Mouse (Mus musculus) cerebellum, postnatal 36 days (tissue): ENCODE measurements around the gene Hes2.

Experiments used
- DNase-seq, 2 experiments: peaks; one replicate each; pipeline ENCODE4 v3.0.0; 2021 to 2022; ENCODE audit warnings: mixed read lengths in 2 of 2

Gene Hes2

GRCm38 (mm10) chr4:152131809-152132771, 26.6 kb upstream of the Hes2 start:
- no peak for DNase-seq

- DNase-seq: no peak
These were observed 25.9 kb upstream of the Hes2 start for GRCm38 (mm10) chr4:152132772-152133169.

GRCm38 (mm10) chr4:152133213-152133612, 25.5 kb upstream of the Hes2 start:
- DNase-seq: no peak

GRCm38 (mm10) chr4:152134507-152134906, 24.2 kb upstream of the Hes2 start:
- DNase-seq: peak in 1 of 2 experiments; percentile 40

- no peak for DNase-seq
These were observed 23.3 kb upstream of the Hes2 start for GRCm38 (mm10) chr4:152135363-152135762.

- DNase-seq: peak in 1 of 2 experiments; percentile 33
These were observed 22.4 kb upstream of the Hes2 start for GRCm38 (mm10) chr4:152136112-152136875.

GRCm38 (mm10) chr4:152136876-152137250, 21.8 kb upstream of the Hes2 start:
- DNase-seq: no peak

GRCm38 (mm10) chr4:152138497-152139260, 20.0 kb upstream of the Hes2 start:
- DNase-seq: peak; percentile 73 to 80

- DNase-seq: peak; percentile 46 to 51
These were observed 18.2 kb upstream of the Hes2 start for GRCm38 (mm10) chr4:152140441-152140840.

GRCm38 (mm10) chr4:152141521-152142135, 17.0 kb upstream of the Hes2 start:
- no peak for DNase-seq

GRCm38 (mm10) chr4:152143632-152144031, 15.0 kb upstream of the Hes2 start:
- no peak for DNase-seq

GRCm38 (mm10) chr4:152145473-152145872, 13.2 kb upstream of the Hes2 start:
- DNase-seq: no peak

GRCm38 (mm10) chr4:152146033-152146827, 12.4 kb upstream of the Hes2 start:
- no peak for DNase-seq

- no peak for DNase-seq
These were observed 8.1 kb upstream of the Hes2 start for GRCm38 (mm10) chr4:152150546-152150945.

GRCm38 (mm10) chr4:152151451-152151965, 7.2 kb upstream of the Hes2 start:
- DNase-seq: no peak

GRCm38 (mm10) chr4:152151966-152152544, 6.6 kb upstream of the Hes2 start, which contains the start of gene Espn:
Gene Espn (minus strand): TSS chr4:152152371.
- DNase-seq: no peak

GRCm38 (mm10) chr4:152153771-152154177, 4.9 kb upstream of the Hes2 start:
- DNase-seq: peak; percentile 68 to 72

GRCm38 (mm10) chr4:152155019-152155418, 3.6 kb upstream of the Hes2 start:
- DNase-seq: no peak

GRCm38 (mm10) chr4:152157779-152158584, 685 bp upstream of the Hes2 start:
- DNase-seq: peak; percentile 45 to 54

GRCm38 (mm10) chr4:152159285-152159678, 615 bp downstream of the Hes2 start:
- DNase-seq: no peak
